Mouse (Mus musculus) lung, adult 2 months (tissue): ENCODE data around the gene Ppan.

Experiments used
- CTCF ChIP-seq: fragments of 200-500 bp; IDR thresholded peaks from 2 replicates; pipeline ENCODE4 v1.5.1; 2011; ENCODE audit warnings: mild to moderate bottlenecking, low read length, control low read depth; ENCODE audit not compliant: insufficient read depth
- POLR2A ChIP-seq: fragments of 200-500 bp; IDR thresholded peaks from 2 replicates; pipeline ENCODE4 v1.6.1; 2011; ENCODE audit warnings: low read depth, mild to moderate bottlenecking, control low read depth, low read length, borderline replicate concordance; ENCODE audit errors: extremely low read depth

GRCm38 (mm10) chr9:20842670-20843069 lies 45.3 kb upstream of the Ppan start:
- TF ChIP-seq CTCF (peak; percentile 19; the same call in 1 of the 2 replicates), POLR2A (no peak)
